Mouse (Mus musculus) heart, embryonic 10.5 days (tissue): ENCODE results near the gene Mtmr10. TPM values are rescaled to one million over a fixed set of nuclear protein-coding genes. Genes with fewer than 3 reads are reported as not detected.

ENCODE experiments used
- DNase-seq: peaks from one replicate; pipeline ENCODE4 v3.0.0-alpha.2; 2017; ENCODE audit warnings: low spot score
- H3K27ac ChIP-seq: fragments of 300-500 bp; sonication (generic); 2 replicates; pipeline ENCODE4 v1.5.1; 2016; ENCODE audit warnings: mild to moderate bottlenecking
- H3K27me3 ChIP-seq: fragments of 300-500 bp; sonication (generic); 2 replicates; pipeline ENCODE4 v1.6.1; 2016; ENCODE audit warnings: mild to moderate bottlenecking; ENCODE audit not compliant: poor library complexity, insufficient read depth, severe bottlenecking
- H3K36me3 ChIP-seq: fragments of 300-500 bp; sonication (generic); 2 replicates; pipeline ENCODE4 v1.6.1; 2016; ENCODE audit warnings: mild to moderate bottlenecking, moderate library complexity
- H3K4me1 ChIP-seq: fragments of 300-500 bp; sonication (generic); 2 replicates; pipeline ENCODE4 v1.6.1; 2016; ENCODE audit warnings: mild to moderate bottlenecking
- H3K4me3 ChIP-seq: fragments of 300-500 bp; sonication (generic); 2 replicates; pipeline ENCODE4 v1.5.1; 2016; ENCODE audit warnings: mild to moderate bottlenecking, moderate library complexity
- H3K9me3 ChIP-seq: fragments of 300-500 bp; sonication (generic); 2 replicates; pipeline ENCODE4 v1.6.1; 2016; ENCODE audit warnings: mild to moderate bottlenecking, moderate library complexity
- WGBS: fragments of 180-500 bp; shearing (Covaris S2); methylation state at CpG from one replicate; pipeline ENCODE4 v1.1.7; 2016; 5-methylcytosine and 5-hydroxymethylcytosine counted together
- polyA plus RNA-seq: library from polyadenylated mRNA; unstranded; fragments of >200 nt; fragmentation: Nextera tagmentation; extraction: Ambion mirVana; gene quantifications from 2 replicates; pipeline ENCODE4 v1.2.1, GENCODE M21; 2016

Mtmr10 gene
- polyA plus RNA-seq, 1 experiment from 2014 or later = 7.0 TPM

DNA sequence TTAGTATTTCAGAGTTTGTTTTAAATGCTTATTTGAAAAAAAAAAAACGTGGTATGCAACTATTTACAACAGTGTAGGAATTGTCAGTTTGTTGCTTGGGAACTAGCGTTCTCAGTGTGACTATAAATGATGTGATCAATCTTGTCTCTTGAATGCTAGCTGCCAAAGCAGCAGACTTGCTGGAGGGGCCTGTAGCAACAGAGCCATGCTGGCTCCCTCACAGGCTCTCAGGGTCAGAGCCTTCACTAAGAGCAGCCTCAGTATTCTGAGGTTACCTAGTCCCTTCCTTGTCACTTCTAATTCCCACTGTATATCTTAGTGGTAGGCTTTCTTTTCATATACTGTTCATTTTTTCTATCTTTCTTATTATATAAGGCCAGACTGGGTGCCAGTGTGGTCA, 23.3 kb downstream of the Mtmr10 start:
- Histone ChIP-seq H3K4me1 (no peaks in the 10 kb centered on the region), H3K36me3 (peaks cover 10% of the 10 kb centered on the region; the same call in 1 of the 2 replicates), H3K27ac (no peak overlapping the region), H3K9me3 (no peaks in the 10 kb centered on the region), H3K27me3 (no peaks in the 10 kb centered on the region), H3K4me3 (no peak overlapping the region)
- WGBS = 63% methylated on average over 2 of the region's 2 CpGs
- no peak for DNase-seq

DNA sequence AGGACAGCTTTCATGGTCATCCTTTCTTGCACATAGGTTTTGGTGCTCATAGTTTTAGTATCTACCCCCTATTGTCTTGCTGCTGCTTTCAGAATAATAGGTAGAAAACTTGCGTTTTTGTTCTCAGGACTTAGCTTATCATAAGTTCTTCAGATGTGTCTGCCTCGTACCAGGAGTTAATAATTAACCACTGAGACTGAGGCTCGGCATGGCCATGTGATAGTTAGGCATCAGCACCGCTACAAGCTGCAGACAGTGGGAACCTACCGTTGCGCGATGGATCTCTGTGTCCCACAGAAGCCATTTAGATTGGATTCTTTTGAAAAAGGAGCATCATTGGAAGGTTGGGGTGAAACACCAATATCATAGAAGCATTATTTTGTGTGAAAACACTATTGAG, 25.4 kb downstream of the Mtmr10 start:
- no peak for DNase-seq
- no peaks in the 10 kb centered on the region for H3K4me1 ChIP-seq
- no peak overlapping the region for H3K4me3 ChIP-seq
- H3K9me3 ChIP-seq = no peaks in the 10 kb centered on the region
- H3K36me3 ChIP-seq = peaks cover 24% of the 10 kb centered on the region; the same call in 1 of the 2 replicates
- WGBS = 87% methylated on average over 7 of the region's 7 CpGs
- no peak overlapping the region for H3K27ac ChIP-seq
- no peaks in the 10 kb centered on the region for H3K27me3 ChIP-seq

DNA sequence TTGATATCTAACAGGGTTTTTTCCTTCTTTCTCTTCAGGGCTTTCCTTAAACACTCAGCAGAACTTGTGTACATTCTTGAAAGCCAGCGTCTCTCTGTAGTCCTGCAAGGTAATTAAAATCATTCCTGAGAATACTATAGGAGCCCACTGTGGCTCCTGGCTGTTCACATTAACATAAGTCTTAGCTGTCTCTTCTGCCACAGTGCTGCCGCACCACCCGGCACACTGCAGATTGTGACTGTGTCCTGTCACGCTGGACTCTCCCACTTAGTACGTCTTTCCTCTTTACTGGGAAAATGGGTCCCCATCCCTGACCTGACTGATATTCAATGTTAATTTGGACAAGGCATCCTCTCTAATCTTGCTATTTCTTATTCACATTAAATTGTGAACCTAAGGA, 33.7 kb downstream of the Mtmr10 start:
- Histone ChIP-seq H3K36me3 (peaks cover 38% of the 10 kb centered on the region), H3K4me3 (no peak overlapping the region), H3K27me3 (no peaks in the 10 kb centered on the region), H3K4me1 (no peaks in the 10 kb centered on the region), H3K9me3 (no peaks in the 10 kb centered on the region), H3K27ac (no peak overlapping the region)
- 91% methylated on average over 5 of the region's 5 CpGs for WGBS
- no peak for DNase-seq

DNA sequence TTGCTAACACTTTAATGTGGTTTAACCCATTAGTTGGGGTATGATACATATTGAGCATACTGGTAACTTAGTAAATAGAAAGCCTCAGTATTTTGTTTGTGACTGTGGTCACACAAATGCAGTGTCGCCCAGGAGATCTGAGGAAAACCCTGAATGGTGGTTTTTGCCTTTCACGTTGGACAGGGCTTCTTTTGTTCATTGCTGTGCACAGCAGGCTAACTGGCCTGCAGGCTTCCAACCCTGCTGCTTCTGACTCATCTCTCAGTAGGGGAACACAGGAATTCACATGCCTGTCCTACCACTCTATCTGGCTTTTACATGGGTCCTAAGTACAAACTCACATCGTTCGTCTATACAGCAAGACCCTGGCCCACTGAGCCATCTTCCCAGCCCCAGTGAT, 34.2 kb downstream of the Mtmr10 start:
- no peaks in the 10 kb centered on the region for H3K27me3 ChIP-seq
- H3K27ac ChIP-seq = no peak overlapping the region
- no peak for DNase-seq
- H3K4me3 ChIP-seq = no peak overlapping the region
- H3K36me3 ChIP-seq = peaks cover 34% of the 10 kb centered on the region
- whole genome bisulfite sequencing = 85% methylated on average over 4 of the region's 4 CpGs
- no peaks in the 10 kb centered on the region for H3K4me1 ChIP-seq
- H3K9me3 ChIP-seq = no peaks in the 10 kb centered on the region

DNA sequence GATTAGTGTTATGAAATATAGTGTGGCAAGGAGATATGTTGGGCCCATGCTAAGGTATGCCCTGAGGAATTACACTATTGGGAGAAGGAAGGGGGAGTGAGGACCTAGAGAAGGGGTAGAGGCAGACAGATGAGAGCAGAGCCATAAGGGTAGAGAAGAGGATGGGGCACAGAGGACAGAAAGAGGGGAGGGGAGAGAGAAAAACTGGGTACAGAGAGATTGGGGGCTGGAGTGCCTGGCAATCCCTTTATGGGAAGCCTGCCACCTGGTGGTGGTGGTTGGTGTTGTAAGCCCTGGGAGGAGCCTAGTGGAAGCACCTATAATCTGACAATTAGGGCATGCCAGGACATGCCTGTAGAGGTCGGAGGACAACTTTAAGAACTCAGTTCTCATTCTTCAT, 39.4 kb downstream of the Mtmr10 start:
- no peak overlapping the region for H3K27ac ChIP-seq
- 24% methylated on average over 1 of the region's 1 CpGs for WGBS
- H3K9me3 ChIP-seq = no peaks in the 10 kb centered on the region
- H3K4me1 ChIP-seq = no peaks in the 10 kb centered on the region
- no peak overlapping the region for H3K4me3 ChIP-seq
- no peaks in the 10 kb centered on the region for H3K27me3 ChIP-seq
- peaks cover 17% of the 10 kb centered on the region for H3K36me3 ChIP-seq
- no peak for DNase-seq

DNA sequence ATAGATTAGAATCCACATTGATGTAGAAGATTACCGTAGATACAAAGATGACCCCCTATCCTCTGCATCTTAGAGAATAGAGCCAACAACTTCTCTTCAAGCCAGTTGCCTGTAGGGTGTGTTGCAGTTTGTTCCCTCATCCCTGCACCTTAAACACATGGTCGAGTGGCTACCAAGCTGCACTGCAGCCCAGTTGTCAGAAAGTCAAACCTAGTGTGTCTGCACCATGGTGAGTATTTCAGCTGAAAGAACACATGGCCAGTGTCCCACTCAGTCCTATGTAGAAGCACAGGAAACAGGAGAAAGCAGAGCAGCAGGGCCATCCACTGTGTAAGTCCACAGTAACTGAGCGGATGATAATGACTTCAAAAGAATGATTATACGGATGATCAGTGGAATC, 40.0 kb downstream of the Mtmr10 start:
- DNase-seq = no peak
- WGBS = 86% methylated on average over 4 of the region's 4 CpGs
- Histone ChIP-seq H3K27ac (no peak overlapping the region), H3K9me3 (no peaks in the 10 kb centered on the region), H3K36me3 (peaks cover 16% of the 10 kb centered on the region), H3K4me3 (no peak overlapping the region), H3K4me1 (no peaks in the 10 kb centered on the region), H3K27me3 (no peaks in the 10 kb centered on the region)

DNA sequence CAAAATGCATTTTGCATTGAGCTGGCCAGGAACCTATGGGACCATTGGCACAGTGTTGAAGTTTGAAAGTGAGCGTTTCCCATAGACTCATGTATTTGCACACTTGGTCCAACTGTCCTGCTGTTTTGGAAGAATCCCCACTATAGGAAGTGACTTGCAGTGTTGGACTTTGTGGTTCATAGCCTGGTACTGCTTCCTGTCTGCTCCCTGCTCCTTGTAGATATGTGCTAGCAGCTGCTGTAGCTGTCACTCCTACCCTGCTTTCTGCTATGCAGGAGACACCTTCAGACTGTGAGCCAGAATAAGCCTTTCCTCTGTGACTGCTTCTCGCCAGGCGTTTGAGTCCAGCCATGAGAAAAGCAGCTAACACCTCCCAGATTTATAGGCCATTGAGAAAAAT, 43.9 kb downstream of the Mtmr10 start:
- DNase-seq = no peak
- WGBS = 91% methylated on average over 3 of the region's 3 CpGs
- peaks cover 28% of the 10 kb centered on the region for H3K36me3 ChIP-seq

DNA sequence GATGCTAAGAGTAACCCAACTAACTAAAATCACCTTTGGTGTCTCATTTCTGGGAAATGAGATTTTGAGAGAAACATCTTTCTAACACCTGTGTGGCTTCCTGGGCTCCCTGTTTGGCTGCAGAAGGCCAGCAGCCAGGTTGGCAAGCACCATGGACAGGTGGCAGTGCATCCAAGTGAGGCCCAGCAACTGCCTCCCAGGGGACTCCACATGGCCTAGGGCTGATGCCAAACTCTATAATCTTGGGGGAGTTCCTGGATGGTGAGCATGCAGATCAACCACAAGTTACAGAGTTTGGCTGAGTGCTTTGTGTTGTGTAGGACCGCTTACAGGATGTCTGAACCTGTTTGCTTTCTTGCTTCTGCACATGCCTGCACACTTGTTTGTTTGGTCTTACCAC, 45.2 kb downstream of the Mtmr10 start:
- Histone ChIP-seq H3K27me3 (no peaks in the 10 kb centered on the region), H3K4me3 (no peak overlapping the region), H3K27ac (no peak overlapping the region), H3K9me3 (no peaks in the 10 kb centered on the region), H3K36me3 (peaks cover 38% of the 10 kb centered on the region), H3K4me1 (no peaks in the 10 kb centered on the region)
- DNase-seq = no peak
- WGBS = 88% methylated on average over 1 of the region's 1 CpGs

More for the DNA sequence above, 43.9 kb downstream of the Mtmr10 start:
- H3K4me1 ChIP-seq = no peaks in the 10 kb centered on the region
- H3K27ac ChIP-seq = no peak overlapping the region
- H3K4me3 ChIP-seq = no peak overlapping the region
- no peaks in the 10 kb centered on the region for H3K9me3 ChIP-seq
- H3K27me3 ChIP-seq = no peaks in the 10 kb centered on the region

DNA sequence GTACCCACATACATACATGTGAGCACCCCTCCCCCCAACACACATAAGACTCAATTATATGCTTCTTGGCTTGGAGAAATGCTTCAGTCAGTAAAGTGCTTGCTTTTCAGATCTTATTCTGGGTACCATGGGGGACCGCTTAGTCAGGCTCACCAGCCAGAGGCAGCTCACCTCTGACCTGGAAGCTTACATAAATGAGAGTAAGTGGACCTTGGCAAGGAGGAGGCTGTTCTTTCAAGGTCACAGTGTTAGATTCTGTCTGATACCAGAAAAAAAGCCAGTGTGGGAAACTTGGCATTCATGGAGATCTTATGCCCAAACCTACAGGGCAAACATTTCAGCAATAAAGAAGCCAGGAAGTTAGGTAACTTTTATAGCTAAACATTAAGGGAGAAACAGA, 60.4 kb downstream of the Mtmr10 start:
- 96% methylated on average over 1 of the region's 1 CpGs for WGBS

DNA sequence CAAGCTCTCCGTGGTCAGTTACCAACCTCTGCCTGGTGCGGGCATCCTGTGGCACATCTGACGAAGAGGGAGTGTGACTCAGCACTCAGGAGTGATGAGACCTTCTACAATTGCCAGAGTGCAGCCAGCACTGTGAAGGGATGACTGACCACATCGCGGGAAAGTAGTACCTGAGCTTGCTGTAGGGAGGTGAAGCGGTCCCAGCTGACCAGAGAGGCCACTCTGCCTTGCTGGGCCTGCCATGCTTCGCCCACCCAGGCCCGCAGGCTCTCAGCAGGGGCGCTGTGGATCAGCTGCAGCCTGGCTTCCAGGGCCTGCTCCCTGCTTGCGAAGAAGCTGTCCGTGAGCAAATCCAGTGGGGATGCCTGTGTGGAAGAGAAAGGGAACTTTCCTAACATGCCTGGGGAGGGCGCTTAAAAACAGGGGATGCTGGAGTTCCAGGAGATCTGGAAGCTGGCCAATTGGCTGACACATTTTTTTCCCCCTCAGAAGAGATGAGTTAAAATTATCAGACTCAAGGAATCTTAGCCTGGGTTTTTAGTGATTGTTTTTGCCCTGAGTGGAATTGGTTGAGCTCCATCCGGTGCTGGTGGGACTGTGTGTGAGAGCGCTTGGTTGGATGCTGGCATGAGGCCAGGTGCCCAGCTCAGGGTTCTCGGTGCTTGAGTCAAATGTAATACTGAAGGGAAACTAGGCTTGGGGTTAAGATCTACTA, 61.9 kb downstream of the Mtmr10 start:
- 88% methylated on average over 15 of the region's 15 CpGs for WGBS
- no peak overlapping the region for H3K4me3 ChIP-seq
- no peak overlapping the region for H3K27ac ChIP-seq
- no peaks in the 10 kb centered on the region for H3K27me3 ChIP-seq
- no peak for DNase-seq
- peaks cover 53% of the 10 kb centered on the region for H3K36me3 ChIP-seq
- H3K4me1 ChIP-seq = no peaks in the 10 kb centered on the region
- no peaks in the 10 kb centered on the region for H3K9me3 ChIP-seq

More for the DNA sequence above, 60.4 kb downstream of the Mtmr10 start:
- no peak overlapping the region for H3K4me3 ChIP-seq
- H3K4me1 ChIP-seq = no peaks in the 10 kb centered on the region
- peaks cover 41% of the 10 kb centered on the region for H3K36me3 ChIP-seq
- H3K27me3 ChIP-seq = no peaks in the 10 kb centered on the region
- no peak for DNase-seq
- H3K9me3 ChIP-seq = no peaks in the 10 kb centered on the region
- H3K27ac ChIP-seq = no peak overlapping the region

DNA sequence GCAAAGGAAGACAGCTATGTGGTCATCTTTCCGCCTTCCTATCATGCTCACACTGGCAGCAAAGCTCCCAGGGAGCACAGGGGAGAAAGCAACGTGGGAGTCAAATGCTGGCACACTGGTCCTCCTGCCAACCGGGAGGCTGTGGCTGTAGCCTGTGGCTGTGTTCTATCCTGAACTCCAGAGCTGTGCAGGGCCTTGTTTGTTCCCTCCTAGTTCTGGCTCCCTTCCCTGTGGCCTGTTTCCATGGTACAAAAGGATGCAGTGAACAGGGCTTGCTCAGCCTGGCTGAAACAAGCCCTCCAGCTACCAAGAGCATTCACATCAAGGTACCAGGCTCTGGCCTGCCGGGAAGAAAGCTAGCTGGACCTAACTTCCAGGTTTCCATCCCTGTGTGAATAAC, 63.6 kb downstream of the Mtmr10 start:
- no peak overlapping the region for H3K4me3 ChIP-seq
- WGBS = 74% methylated on average over 4 of the region's 4 CpGs
- H3K36me3 ChIP-seq = peaks cover 45% of the 10 kb centered on the region

DNA sequence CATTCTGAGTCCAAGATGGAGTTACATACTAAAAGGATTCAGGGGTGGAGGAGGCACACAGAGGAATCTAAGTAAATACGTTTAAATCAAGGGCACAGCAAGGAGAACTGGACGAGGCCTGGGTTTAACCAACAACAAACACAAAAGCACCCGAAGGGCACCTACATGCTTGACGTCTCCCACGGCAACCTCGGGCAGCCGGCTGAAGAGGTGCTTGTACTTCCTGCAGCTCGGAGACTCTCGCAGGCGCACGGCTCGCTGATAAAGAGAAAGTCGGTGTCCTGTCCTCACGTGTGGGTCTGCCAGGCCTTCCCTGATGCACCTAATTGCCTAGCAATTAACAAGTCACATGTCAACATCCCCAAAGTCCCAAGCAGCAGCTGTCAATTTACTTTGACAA, 66.8 kb downstream of the Mtmr10 start:
- Histone ChIP-seq H3K4me3 (no peak overlapping the region), H3K4me1 (no peaks in the 10 kb centered on the region), H3K36me3 (peaks cover 56% of the 10 kb centered on the region), H3K27me3 (no peaks in the 10 kb centered on the region), H3K27ac (no peak overlapping the region), H3K9me3 (no peaks in the 10 kb centered on the region)
- no peak for DNase-seq
- WGBS = 71% methylated on average over 14 of the region's 14 CpGs

More for the DNA sequence above, 63.6 kb downstream of the Mtmr10 start:
- H3K27ac ChIP-seq = no peak overlapping the region
- H3K4me1 ChIP-seq = no peaks in the 10 kb centered on the region
- H3K9me3 ChIP-seq = no peaks in the 10 kb centered on the region
- DNase-seq = no peak
- no peaks in the 10 kb centered on the region for H3K27me3 ChIP-seq

DNA sequence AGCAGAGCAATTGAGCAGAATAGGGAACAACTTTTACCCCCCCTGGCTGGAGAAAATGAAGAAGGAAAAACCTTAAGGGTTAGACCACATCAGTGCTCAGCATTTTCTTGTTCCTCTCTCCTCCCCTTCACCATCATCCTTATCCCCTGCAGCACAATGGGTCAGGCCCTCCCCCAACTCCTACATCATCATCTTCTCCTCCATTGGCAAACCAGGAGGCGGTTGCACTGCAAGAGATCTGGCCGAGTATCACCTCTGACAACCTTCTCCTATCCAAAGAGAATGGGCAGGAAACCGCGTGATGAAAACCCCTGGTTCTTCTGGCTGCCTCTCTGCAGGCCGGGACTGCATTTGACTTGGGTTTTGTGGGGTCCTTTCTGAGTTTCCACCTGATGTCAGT, 69.2 kb downstream of the Mtmr10 start:
- Histone ChIP-seq H3K36me3 (peaks cover 55% of the 10 kb centered on the region), H3K4me3 (no peak overlapping the region), H3K27me3 (no peaks in the 10 kb centered on the region), H3K4me1 (no peaks in the 10 kb centered on the region), H3K27ac (no peak overlapping the region), H3K9me3 (no peaks in the 10 kb centered on the region)
- no peak for DNase-seq
- WGBS = 85% methylated on average over 5 of the region's 5 CpGs

DNA sequence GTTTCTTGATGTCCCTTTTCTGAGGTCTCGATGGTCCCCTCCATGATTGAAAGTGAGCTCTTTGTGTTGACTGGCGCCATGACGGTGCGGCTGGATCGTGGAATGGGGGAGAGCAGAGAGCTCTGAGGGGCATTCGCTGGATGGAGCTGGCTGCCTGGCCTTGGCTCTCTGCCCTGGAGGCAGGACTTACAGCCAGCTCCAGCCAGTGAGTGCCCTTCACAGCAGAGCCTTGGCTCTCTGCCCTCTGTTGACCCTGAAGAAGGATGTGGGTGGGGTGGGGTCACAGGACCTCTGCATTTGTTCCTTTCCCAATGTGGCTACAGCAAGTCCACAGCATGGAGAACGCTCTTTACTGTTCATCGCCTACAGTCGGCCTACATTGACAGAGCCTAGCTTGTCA, 70.0 kb downstream of the Mtmr10 start:
- H3K27me3 ChIP-seq = no peaks in the 10 kb centered on the region
- peaks cover 61% of the 10 kb centered on the region for H3K36me3 ChIP-seq
- no peaks in the 10 kb centered on the region for H3K9me3 ChIP-seq
- H3K4me1 ChIP-seq = no peaks in the 10 kb centered on the region
- H3K27ac ChIP-seq = no peak overlapping the region
- no peak overlapping the region for H3K4me3 ChIP-seq
- DNase-seq = no peak
- 90% methylated on average over 9 of the region's 9 CpGs for WGBS
